Mouse (Mus musculus) CH12F3 (cell line): Measurements from ENCODE around the gene Pomp.

Source experiments
- in situ Hi-C: fragments of 300-500 bp; cut with MboI; formaldehyde crosslinking; loops from 2 replicates; pipeline ENCODE4 v1.14.3; 2020; ENCODE audit warnings: low sequenced_read_pairs

Pomp gene

DNA sequence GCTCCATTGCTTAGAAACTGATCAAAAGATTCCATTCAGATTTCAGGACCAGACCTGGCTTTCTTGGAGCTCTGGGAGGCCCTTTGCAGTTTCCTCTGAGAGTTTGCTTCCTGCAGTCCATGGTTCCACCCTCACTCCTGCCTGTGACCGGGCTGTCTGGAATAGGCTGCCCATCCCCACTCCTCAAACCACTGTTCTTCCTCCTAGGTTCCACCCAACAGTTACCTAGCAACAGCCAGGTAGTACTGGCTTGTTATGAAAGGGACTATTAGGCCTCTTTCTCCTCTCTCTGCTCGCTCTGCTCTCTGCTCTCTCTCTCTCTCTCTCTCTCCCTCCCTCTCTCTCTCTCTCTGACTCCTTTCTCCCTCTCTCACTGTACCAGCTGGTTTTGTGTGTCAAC, 38.0 kb downstream of the Pomp start:
- in situ Hi-C loops: no loop called here

GRCm38 (mm10) chr5:147898968-147899549, 38.8 kb downstream of the Pomp start:
- in situ Hi-C loops: no loop called here

GRCm38 (mm10) chr5:147902008-147902757, 41.9 kb downstream of the Pomp start:
- in situ Hi-C loops: no loop called here

DNA sequence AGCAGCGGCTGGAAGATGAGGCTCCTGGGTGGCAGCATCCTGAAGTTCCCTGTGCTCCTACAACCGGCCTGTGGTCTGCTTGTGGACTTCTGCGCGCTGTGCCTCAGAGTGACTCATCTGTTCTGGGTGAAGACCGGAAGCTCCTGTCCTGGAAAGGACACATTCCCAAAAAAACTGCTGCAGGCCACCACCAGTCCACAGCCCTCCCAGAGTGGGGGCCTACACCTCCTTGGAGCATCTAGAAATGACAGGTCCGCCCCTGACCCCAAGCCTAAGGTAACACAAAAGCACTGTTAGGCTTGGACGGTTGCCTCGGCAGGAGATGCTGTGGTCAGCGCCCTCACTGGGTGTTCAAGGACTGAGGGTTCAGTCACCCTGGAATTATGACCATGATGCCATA, 42.9 kb downstream of the Pomp start:
- in situ Hi-C loops: no loop called here

- in situ Hi-C loops: no loop called here
Measured at GRCm38 (mm10) chr5:147907144-147907543, 46.9 kb downstream of the Pomp start.

GRCm38 (mm10) chr5:147907851-147908250, 47.6 kb downstream of the Pomp start:
- in situ Hi-C loops: no loop called here

GRCm38 (mm10) chr5:147910807-147911509, 50.7 kb downstream of the Pomp start:
- in situ Hi-C loops: no loop called here

- in situ Hi-C loops: no loop called here
Measured at GRCm38 (mm10) chr5:147911744-147912143, 51.5 kb downstream of the Pomp start.

GRCm38 (mm10) chr5:147913241-147913842, 53.1 kb downstream of the Pomp start:
- in situ Hi-C loops: no loop called here

- in situ Hi-C loops: no loop called here
Measured at GRCm38 (mm10) chr5:147915038-147915566, 54.8 kb downstream of the Pomp start.

DNA sequence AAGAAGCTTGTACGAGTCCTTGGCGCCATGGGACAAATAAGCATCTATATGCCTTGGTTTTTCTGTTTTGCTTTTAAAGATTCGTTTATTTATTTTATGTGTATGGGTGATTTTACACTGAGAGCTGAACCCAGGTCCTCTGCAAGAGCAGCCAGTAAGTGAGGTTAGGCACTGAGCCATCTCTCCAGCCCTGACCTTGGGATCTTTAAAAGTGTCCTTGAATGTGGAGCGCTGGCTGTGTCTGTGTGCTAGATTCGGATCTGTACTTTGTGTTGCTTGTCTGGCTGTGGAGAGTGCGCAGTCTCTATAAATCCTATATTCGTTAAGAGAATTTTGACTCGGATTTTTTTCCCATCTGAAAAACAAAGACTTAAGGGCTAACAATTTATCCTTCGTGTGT, 55.9 kb downstream of the Pomp start:
- in situ Hi-C loops: no loop called here

DNA sequence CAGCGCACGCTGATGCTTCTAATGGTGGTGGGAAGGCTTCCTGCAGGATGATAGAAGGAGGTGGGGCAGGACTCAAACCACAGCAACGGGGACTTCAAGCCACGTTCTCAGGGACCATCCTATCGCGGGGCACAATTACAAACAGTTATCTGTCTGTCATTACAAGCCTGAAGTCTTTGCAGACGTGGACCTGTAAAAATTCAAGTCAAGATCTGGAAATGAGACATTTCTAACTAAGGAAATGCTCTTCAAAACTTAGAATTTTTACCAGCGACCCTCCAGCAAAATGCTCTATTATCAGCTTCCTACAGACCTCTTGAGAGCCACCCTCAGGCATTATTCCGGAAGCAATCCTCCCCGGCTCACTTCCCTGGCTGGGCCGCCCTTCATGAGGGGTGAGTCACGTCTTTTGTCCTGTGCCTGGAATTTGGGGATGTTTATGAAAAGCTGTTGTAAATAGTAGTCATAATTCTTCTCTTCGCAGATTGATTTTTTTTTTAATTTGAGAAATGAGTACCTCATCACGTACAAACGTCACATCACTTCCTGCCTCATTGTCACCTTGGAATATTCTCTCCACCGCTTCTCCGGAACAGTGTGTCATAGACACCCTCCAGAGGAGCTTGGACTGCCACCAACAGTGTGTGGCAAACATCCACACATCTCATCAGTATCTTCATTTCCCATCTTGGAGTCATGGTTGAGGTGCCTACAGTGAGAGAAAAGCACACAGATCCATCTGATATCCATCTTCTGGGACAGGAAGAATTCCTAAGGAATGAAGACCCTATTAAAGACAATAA, 58.0 kb downstream of the Pomp start:
- in situ Hi-C loops: no loop called here

DNA sequence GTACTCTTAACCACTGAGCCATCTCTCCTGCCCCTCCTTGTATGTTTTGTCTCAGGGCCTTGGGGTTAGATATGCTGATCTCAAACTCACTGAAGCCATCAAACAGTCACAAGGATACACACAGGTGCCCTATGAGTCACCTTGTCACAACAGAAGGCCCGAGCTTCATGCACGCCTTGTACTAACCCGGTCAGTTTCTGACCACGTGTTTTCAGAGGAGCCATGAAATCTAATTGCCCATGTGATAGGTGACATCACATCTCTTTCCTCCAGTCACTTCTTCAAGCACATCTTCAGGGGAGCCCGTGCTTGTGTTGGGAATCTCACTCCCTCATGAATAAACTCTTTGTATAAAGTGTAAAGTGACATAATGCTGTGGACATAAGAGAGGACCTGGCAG, 64.4 kb downstream of the Pomp start:
- in situ Hi-C loops: no loop called here
